ENCODE assay signal across 8 mouse cellular contexts in the genomic region with DNA sequence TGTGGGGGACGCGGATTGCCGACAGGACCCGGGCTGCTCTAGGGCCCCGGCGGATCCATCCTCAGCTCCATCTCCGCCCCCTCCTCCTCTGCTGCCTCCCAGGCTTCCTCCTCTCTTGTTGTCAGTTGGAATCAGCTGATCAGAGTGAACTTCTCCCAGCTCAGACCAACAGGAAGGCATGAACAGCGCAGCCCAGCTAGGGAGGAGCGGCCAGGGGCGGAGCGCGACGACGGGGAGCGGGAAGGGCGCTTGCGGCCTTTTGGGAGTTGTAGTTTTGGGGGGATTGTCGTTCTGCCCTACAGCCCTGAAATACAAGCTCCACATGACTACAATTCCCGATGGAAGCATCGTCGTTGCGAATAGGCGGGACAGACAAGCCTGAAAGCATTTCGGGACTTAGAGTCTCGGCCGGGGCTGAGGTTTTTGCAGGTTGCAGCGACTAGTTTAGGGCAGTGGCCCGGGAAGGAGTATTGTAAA. TPM values are rescaled to one million over a fixed set of nuclear protein-coding genes. Genes with fewer than 3 reads are reported as not detected.
DNase-seq lines count a peak whose midpoint lies in the region; ATAC-seq and TF ChIP-seq lines count a peak whose summit lies in the region.

A gene (minus strand): TSS at position 198 of the 477 bp plus-strand sequence.

- H3K27ac ChIP-seq in gastrocnemius, adult 2 months: peak within 1 kb of the TSS; percentile 91
- H3K27ac ChIP-seq in hindbrain, postnatal 0 days: peak within 1 kb of the TSS; percentile 95
- peak within 1 kb of the TSS; percentile 92 for H3K27ac ChIP-seq in left cerebral cortex, adult 2 months

- H3K36me3 ChIP-seq in hindbrain, postnatal 0 days (ENCODE audit: insufficient read depth, low read length): peaks cover 12% of the 10 kb centered on the region; the same call in 1 of the 2 replicates

- peak; percentile 100 for ATAC-seq in common myeloid progenitor, adult 5-6 weeks (replicated peaks; ENCODE audit: low read depth, poor library complexity, severe bottlenecking)
- peak; percentile 99 for ATAC-seq in hindbrain, postnatal 0 days
- ATAC-seq in megakaryocyte, adult 5-6 weeks (ENCODE audit: poor library complexity, severe bottlenecking): peak; percentile 99

- peak within 1 kb of the TSS; percentile 73 for H3K4me2 ChIP-seq in hindbrain, postnatal 0 days (ENCODE audit: low read depth, low read length)

- H3K9ac ChIP-seq in hindbrain, postnatal 0 days (replicated peaks; ENCODE audit: low read length): peak within 1 kb of the TSS; percentile 94

- TF ChIP-seq CTCF in gastrocnemius, adult 2 months (IDR thresholded peaks at IDR 0.05): no peak; the same call in 1 of the 2 replicates
- no peak for TF ChIP-seq CTCF in hindbrain, postnatal 0 days (IDR thresholded peaks at IDR 0.05; ENCODE audit: low read depth)
- TF ChIP-seq CTCF in left cerebral cortex, adult 2 months (IDR thresholded peaks at IDR 0.05): no peak

- H3K4me1 ChIP-seq in hindbrain, postnatal 0 days (ENCODE audit: insufficient read depth, low read length): peaks cover 11% of the 10 kb centered on the region

- DNase-seq in ZHBTc4 (ENCODE audit: low read depth, low spot score): peak; percentile 99
- peak; percentile 96 for DNase-seq in gastrocnemius, adult 2 months
- peak; percentile 99 for DNase-seq in hindbrain, postnatal 0 days (ENCODE audit: low spot score)
- DNase-seq in left cerebral cortex, adult 2 months (ENCODE audit: extremely low spot score in 1 of 2, low spot score in 2 of 2): peak; percentile 91 to 93
- peak; percentile 93 to 94 for DNase-seq in right cerebral cortex, adult 2 months (ENCODE audit: low spot score in 2 of 2)
- peak; percentile 92 for DNase-seq in urinary bladder, postnatal 14 days (ENCODE audit: low spot score)

- WGBS in hindbrain, postnatal 0 days: under 1% methylated on average over 27 of the region's 28 CpGs

- intact Hi-C loops in gastrocnemius, adult 2 months (cut with DNase I): loop anchor here (5.0 kb wide), 1 partner anchor 35 kb away; a partner anchor contains a TSS
- intact Hi-C loops in left cerebral cortex, adult 2 months (cut with DNase I): loop anchor here (5.0 kb wide), 2 partner anchors 35 to 90 kb away; a partner anchor contains a TSS

- no peaks in the 10 kb centered on the region for H3K27me3 ChIP-seq in hindbrain, postnatal 0 days (ENCODE audit: insufficient read depth, low read length)

- no peaks in the 10 kb centered on the region for H3K9me3 ChIP-seq in hindbrain, postnatal 0 days (ENCODE audit: low read length)

- peak within 1 kb of the TSS; percentile 95 for H3K4me3 ChIP-seq in gastrocnemius, adult 2 months
- H3K4me3 ChIP-seq in hindbrain, postnatal 0 days (ENCODE audit: low read length): peak within 1 kb of the TSS; percentile 96
- H3K4me3 ChIP-seq in left cerebral cortex, adult 2 months: peak within 1 kb of the TSS; percentile 81

RNA-seq across cellular contexts. Expression of the gene that starts here (rescaled TPM):
- total RNA-seq in common myeloid progenitor, adult 5-6 weeks (2017): 14.8 and 16.1 TPM in 2 replicates
- total RNA-seq in gastrocnemius, adult 2 months (2021): 10 to 100 TPM; 19.9 to 24.8 TPM
- 33.2 and 36.5 TPM in 2 replicates for total RNA-seq in hindbrain, postnatal 0 days (2014; rRNA removed)
- 14.4 and 14.8 TPM in 2 replicates for polyA plus RNA-seq in hindbrain, postnatal 0 days (2015; fragmentation: Nextera tagmentation; extraction: Ambion mirVana)
- 10 to 100 TPM; 43.9 to 48.9 TPM for total RNA-seq in left cerebral cortex, adult 2 months (2021)
- total RNA-seq in megakaryocyte, adult 5-6 weeks (2015): 8.3 and 10.1 TPM in 2 replicates
- total RNA-seq in megakaryocyte, adult 5-6 weeks (2017): 13.6 and 18.8 TPM in 2 replicates

Comparison
In these comparisons a context has a peak if more than half of its experiments do, and no peak if none do; other contexts are left out.
1. Peak in every context shown above with its lines: DNase-seq, ATAC-seq, H3K4me3 ChIP-seq and H3K27ac ChIP-seq.